Mouse (Mus musculus): Measurements from ENCODE around the gene Pcdh7. TPM values are rescaled to one million over a fixed set of nuclear protein-coding genes. Genes with fewer than 3 reads are reported as not detected.

Pcdh7 gene
- polyA plus RNA-seq, 1 experiment from 2014 or later, result 29.0 TPM

- Histone ChIP-seq H3K27me3 (replicated peaks) (no peaks in the 10 kb centered on the region), H3K4me3 (replicated peaks) (no peak overlapping the region), H3K9me3 (replicated peaks) (no peaks in the 10 kb centered on the region), H3K4me1 (peaks cover 9% of the 10 kb centered on the region; the same call in 1 of the 2 replicates), H3K36me3 (no peaks in the 10 kb centered on the region), H3K4me2 (no peak overlapping the region), H3K9ac (replicated peaks) (no peak overlapping the region), H3K27ac (replicated peaks) (no peak overlapping the region)
- no peak for ATAC-seq (ENCODE audit: low FRiP score)
- 59% methylated on average over 4 of the region's 4 CpGs for WGBS
These were observed 39.1 kb downstream of the Pcdh7 start for GRCm38 (mm10) chr5:57756726-57757424.

GRCm38 (mm10) chr5:57757436-57757898 lies 39.7 kb downstream of the Pcdh7 start:
- peaks cover 9% of the 10 kb centered on the region; the same call in 1 of the 2 replicates for H3K4me1 ChIP-seq
- H3K4me2 ChIP-seq, result no peak overlapping the region
- no peaks in the 10 kb centered on the region for H3K9me3 ChIP-seq (replicated peaks)
- H3K27me3 ChIP-seq (replicated peaks), result no peaks in the 10 kb centered on the region
- ATAC-seq (ENCODE audit: low FRiP score), result no peak
- H3K4me3 ChIP-seq (replicated peaks), result no peak overlapping the region
- no peak overlapping the region for H3K27ac ChIP-seq (replicated peaks)
- WGBS, result 48% methylated on average over 4 of the region's 4 CpGs
- H3K9ac ChIP-seq (replicated peaks), result no peak overlapping the region
- H3K36me3 ChIP-seq, result no peaks in the 10 kb centered on the region

- Histone ChIP-seq H3K27ac (replicated peaks) (no peak overlapping the region), H3K9ac (replicated peaks) (no peak overlapping the region), H3K36me3 (no peaks in the 10 kb centered on the region), H3K4me1 (peaks cover 9% of the 10 kb centered on the region; the same call in 1 of the 2 replicates), H3K9me3 (replicated peaks) (no peaks in the 10 kb centered on the region), H3K4me3 (replicated peaks) (no peak overlapping the region), H3K4me2 (no peak overlapping the region), H3K27me3 (replicated peaks) (no peaks in the 10 kb centered on the region)
- no peak for ATAC-seq (ENCODE audit: low FRiP score)
These were observed 41.2 kb downstream of the Pcdh7 start for GRCm38 (mm10) chr5:57758968-57759367.

GRCm38 (mm10) chr5:57760069-57761063 lies 42.6 kb downstream of the Pcdh7 start:
- H3K4me3 ChIP-seq (replicated peaks), result no peak overlapping the region
- 0 out of 2 replicates have a peak overlapping the region, but pooled peaks have one; percentile 19 for H3K27ac ChIP-seq (replicated peaks)
- no peaks in the 10 kb centered on the region for H3K36me3 ChIP-seq
- no peaks in the 10 kb centered on the region for H3K27me3 ChIP-seq (replicated peaks)
- H3K4me1 ChIP-seq, result peaks cover 9% of the 10 kb centered on the region; the same call in 1 of the 2 replicates
- no peak overlapping the region for H3K9ac ChIP-seq (replicated peaks)
- no peak overlapping the region for H3K4me2 ChIP-seq
- no peak for ATAC-seq (ENCODE audit: low FRiP score)
- no peaks in the 10 kb centered on the region for H3K9me3 ChIP-seq (replicated peaks)
- 68% methylated on average over 6 of the region's 6 CpGs for WGBS

- Histone ChIP-seq H3K27me3 (replicated peaks) (no peaks in the 10 kb centered on the region), H3K9ac (replicated peaks) (no peak overlapping the region), H3K4me2 (no peak overlapping the region), H3K4me3 (replicated peaks) (no peak overlapping the region), H3K9me3 (replicated peaks) (no peaks in the 10 kb centered on the region), H3K4me1 (0 out of 2 replicates have a peak, but pooled peaks cover 2% of the 10 kb centered on the region), H3K36me3 (no peaks in the 10 kb centered on the region), H3K27ac (replicated peaks) (no peak overlapping the region)
- no peak for ATAC-seq (ENCODE audit: low FRiP score)
- 43% methylated on average over 3 of the region's 3 CpGs for WGBS
These were observed 47.6 kb downstream of the Pcdh7 start for GRCm38 (mm10) chr5:57765356-57765755.

GRCm38 (mm10) chr5:57767346-57767745 lies 49.6 kb downstream of the Pcdh7 start:
- ATAC-seq (ENCODE audit: low FRiP score), result no peak
- H3K9me3 ChIP-seq (replicated peaks), result no peaks in the 10 kb centered on the region
- WGBS, result 49% methylated on average over 3 of the region's 3 CpGs
- H3K4me1 ChIP-seq, result no peaks in the 10 kb centered on the region
- no peaks in the 10 kb centered on the region for H3K36me3 ChIP-seq
- no peak overlapping the region for H3K9ac ChIP-seq (replicated peaks)
- H3K4me2 ChIP-seq, result no peak overlapping the region
- no peak overlapping the region for H3K4me3 ChIP-seq (replicated peaks)
- H3K27me3 ChIP-seq (replicated peaks), result no peaks in the 10 kb centered on the region
- no peak overlapping the region for H3K27ac ChIP-seq (replicated peaks)

- Histone ChIP-seq H3K27ac (replicated peaks) (no peak overlapping the region), H3K4me2 (no peak overlapping the region), H3K9me3 (replicated peaks) (no peaks in the 10 kb centered on the region), H3K27me3 (replicated peaks) (no peaks in the 10 kb centered on the region), H3K4me3 (replicated peaks) (no peak overlapping the region), H3K4me1 (no peaks in the 10 kb centered on the region), H3K9ac (replicated peaks) (no peak overlapping the region), H3K36me3 (no peaks in the 10 kb centered on the region)
- 75% methylated on average over 10 of the region's 10 CpGs for WGBS
- no peak for ATAC-seq (ENCODE audit: low FRiP score)
These were observed 50.8 kb downstream of the Pcdh7 start for GRCm38 (mm10) chr5:57768469-57769022.

- Histone ChIP-seq H3K4me1 (no peaks in the 10 kb centered on the region), H3K27ac (replicated peaks) (no peak overlapping the region), H3K4me3 (replicated peaks) (no peak overlapping the region), H3K4me2 (no peak overlapping the region), H3K9ac (replicated peaks) (no peak overlapping the region), H3K36me3 (no peaks in the 10 kb centered on the region), H3K27me3 (replicated peaks) (no peaks in the 10 kb centered on the region), H3K9me3 (replicated peaks) (no peaks in the 10 kb centered on the region)
- 96% methylated on average over 7 of the region's 7 CpGs for WGBS
- ATAC-seq (ENCODE audit: low FRiP score), result no peak
These were observed 51.9 kb downstream of the Pcdh7 start for GRCm38 (mm10) chr5:57769644-57770043.

- no peak for ATAC-seq (ENCODE audit: low FRiP score)
- H3K27me3 ChIP-seq (replicated peaks), result no peaks in the 10 kb centered on the region
- 85% methylated on average over 3 of the region's 3 CpGs for WGBS
These were observed 52.6 kb downstream of the Pcdh7 start for GRCm38 (mm10) chr5:57770364-57770763.

GRCm38 (mm10) chr5:57771122-57771521 lies 53.4 kb downstream of the Pcdh7 start:
- no peak overlapping the region for H3K4me2 ChIP-seq
- no peak overlapping the region for H3K9ac ChIP-seq (replicated peaks)
- 74% methylated on average over 6 of the region's 6 CpGs for WGBS
- H3K9me3 ChIP-seq (replicated peaks), result no peaks in the 10 kb centered on the region
- no peak overlapping the region for H3K4me3 ChIP-seq (replicated peaks)
- no peaks in the 10 kb centered on the region for H3K27me3 ChIP-seq (replicated peaks)
- no peaks in the 10 kb centered on the region for H3K36me3 ChIP-seq
- H3K27ac ChIP-seq (replicated peaks), result no peak overlapping the region
- no peak for ATAC-seq (ENCODE audit: low FRiP score)
- H3K4me1 ChIP-seq, result no peaks in the 10 kb centered on the region

More at GRCm38 (mm10) chr5:57770364-57770763, 52.6 kb downstream of the Pcdh7 start:
- H3K4me2 ChIP-seq, result no peak overlapping the region
- H3K4me1 ChIP-seq, result no peaks in the 10 kb centered on the region
- H3K4me3 ChIP-seq (replicated peaks), result no peak overlapping the region
- H3K9ac ChIP-seq (replicated peaks), result no peak overlapping the region
- H3K27ac ChIP-seq (replicated peaks), result no peak overlapping the region
- no peaks in the 10 kb centered on the region for H3K36me3 ChIP-seq
- no peaks in the 10 kb centered on the region for H3K9me3 ChIP-seq (replicated peaks)

GRCm38 (mm10) chr5:57772711-57773110 lies 54.9 kb downstream of the Pcdh7 start:
- no peaks in the 10 kb centered on the region for H3K9me3 ChIP-seq (replicated peaks)
- no peak for ATAC-seq (ENCODE audit: low FRiP score)
- no peak overlapping the region for H3K9ac ChIP-seq (replicated peaks)
- H3K27ac ChIP-seq (replicated peaks), result no peak overlapping the region
- H3K36me3 ChIP-seq, result no peaks in the 10 kb centered on the region
- no peaks in the 10 kb centered on the region for H3K27me3 ChIP-seq (replicated peaks)
- 85% methylated on average over 3 of the region's 3 CpGs for WGBS
- H3K4me1 ChIP-seq, result no peaks in the 10 kb centered on the region
- no peak overlapping the region for H3K4me3 ChIP-seq (replicated peaks)
- H3K4me2 ChIP-seq, result no peak overlapping the region

Data from neural tube, embryonic 15.5 days (tissue).